Mouse (Mus musculus) heart, postnatal 25 days (tissue): ENCODE measurements around the gene Zscan22. TPM values are rescaled to one million over a fixed set of nuclear protein-coding genes. Genes with fewer than 3 reads are reported as not detected.
"Not testable (repeated sequence)": the region's sequence is repeated elsewhere in the genome, so short reads cannot be mapped to it uniquely, and the experiment has no call there.

Experiments used
- DNase-seq: peaks from one replicate; pipeline ENCODE4 v3.0.0; 2022; ENCODE audit warnings: low spot score
- intact Hi-C: fragments of 180-260 bp; cut with DNase I; formaldehyde crosslinking; loops from one replicate; pipeline ENCODE4 v1.15.1; 2025
- total RNA-seq, 2 experiments: library from RNA; stranded (reverse); gene quantifications; 2 replicates each; pipeline ENCODE4 v1.2.3; 2021

The Zscan22 gene
- total RNA-seq = 1 to 10 TPM; 5.2 to 6.2 TPM

GRCm38 (mm10) chr7:12897655-12898410 is at the start of gene Zscan22:
Gene Zscan22 (plus strand): TSS chr7:12897815.
- DNase-seq = peak; percentile 85
- intact Hi-C loops = loop anchor here (2.0 to 5.0 kb wide), 2 partner anchors 15 to 379 kb away; partner anchors contain the start of genes Lig1 and Zswim9

- intact Hi-C loops = no loop called here
- no peak for DNase-seq
These were observed 23.3 kb upstream of the Zscan22 start for GRCm38 (mm10) chr7:12874301-12874700.

GRCm38 (mm10) chr7:12880036-12880435 is 17.6 kb upstream of the Zscan22 start:
- intact Hi-C loops = loop anchor here (5.0 kb wide), 1 partner anchor 43 kb away; no protein-coding TSS in a partner anchor
- DNase-seq = no peak

- intact Hi-C loops = loop anchor here (5.0 kb wide), 1 partner anchor 43 kb away; no protein-coding TSS in a partner anchor
- DNase-seq = not testable (repeated sequence)
These were observed 17.1 kb upstream of the Zscan22 start for GRCm38 (mm10) chr7:12880497-12880896.

GRCm38 (mm10) chr7:12880911-12881660 is 16.5 kb upstream of the Zscan22 start, which contains the start of gene Zfp128:
Gene Zfp128 (plus strand): TSS chr7:12881177.
- intact Hi-C loops = loop anchor here (5.0 kb wide), 1 partner anchor 44 kb away; no protein-coding TSS in a partner anchor
- peak; percentile 91 for DNase-seq

- no peak for DNase-seq
- intact Hi-C loops = no loop called here
These were observed 10.9 kb upstream of the Zscan22 start for GRCm38 (mm10) chr7:12886563-12887266.

- intact Hi-C loops = no loop called here
- DNase-seq = no peak
These were observed 10.0 kb upstream of the Zscan22 start for GRCm38 (mm10) chr7:12887585-12887984.

- no peak for DNase-seq
- intact Hi-C loops = no loop called here
These were observed 6.7 kb upstream of the Zscan22 start for GRCm38 (mm10) chr7:12890928-12891327.

GRCm38 (mm10) chr7:12891334-12891733 is 6.3 kb upstream of the Zscan22 start:
- intact Hi-C loops = no loop called here
- DNase-seq = no peak

GRCm38 (mm10) chr7:12901517-12901916 is 3.9 kb downstream of the Zscan22 start:
- intact Hi-C loops = no loop called here
- DNase-seq = no peak

- intact Hi-C loops = no loop called here
- DNase-seq = no peak
These were observed 6.0 kb downstream of the Zscan22 start for GRCm38 (mm10) chr7:12903623-12904022.

GRCm38 (mm10) chr7:12905146-12905545 is 7.5 kb downstream of the Zscan22 start:
- intact Hi-C loops = loop anchor here (5.0 kb wide), 1 partner anchor 87 kb away; no protein-coding TSS in a partner anchor
- no peak for DNase-seq

GRCm38 (mm10) chr7:12909498-12909962 is 11.9 kb downstream of the Zscan22 start:
- intact Hi-C loops = loop anchor here (2.0 to 5.0 kb wide), 3 partner anchors 83 to 137 kb away; no protein-coding TSS in a partner anchor

GRCm38 (mm10) chr7:12910181-12910668 is 12.6 kb downstream of the Zscan22 start:
- intact Hi-C loops = loop anchor here (5.0 kb wide), 1 partner anchor 37 kb away; no protein-coding TSS in a partner anchor
- DNase-seq = peak; percentile 24

More at GRCm38 (mm10) chr7:12909498-12909962, 11.9 kb downstream of the Zscan22 start:
- DNase-seq = peak; percentile 36

GRCm38 (mm10) chr7:12913556-12913955 is 15.9 kb downstream of the Zscan22 start:
- intact Hi-C loops = loop anchor here (5.0 kb wide), 1 partner anchor 34 kb away; no protein-coding TSS in a partner anchor

GRCm38 (mm10) chr7:12920495-12920894 is 22.9 kb downstream of the Zscan22 start:
- intact Hi-C loops = loop anchor here (5.0 kb wide), 2 partner anchors 57 to 132 kb away; partner anchors contain the start of genes Mzf1 and Zfp446
- not testable (repeated sequence) for DNase-seq

More at GRCm38 (mm10) chr7:12913556-12913955, 15.9 kb downstream of the Zscan22 start:
- no peak for DNase-seq

GRCm38 (mm10) chr7:12921318-12921704 is 23.7 kb downstream of the Zscan22 start:
- no peak for DNase-seq
- intact Hi-C loops = loop anchor here (5.0 kb wide), 2 partner anchors 56 to 131 kb away; partner anchors contain the start of genes Mzf1 and Zfp446

GRCm38 (mm10) chr7:12921705-12922465 is 24.3 kb downstream of the Zscan22 start, which contains the start of gene Rps5:
Gene Rps5 (plus strand): TSS chr7:12922290.
- intact Hi-C loops = loop anchor here (2.0 to 5.0 kb wide), 3 partner anchors 27 to 130 kb away; partner anchors contain the start of genes Mzf1 and Zfp446
- DNase-seq = peak; percentile 98
